Mouse (Mus musculus): ENCODE results near the gene Mmrn2.

DNA sequence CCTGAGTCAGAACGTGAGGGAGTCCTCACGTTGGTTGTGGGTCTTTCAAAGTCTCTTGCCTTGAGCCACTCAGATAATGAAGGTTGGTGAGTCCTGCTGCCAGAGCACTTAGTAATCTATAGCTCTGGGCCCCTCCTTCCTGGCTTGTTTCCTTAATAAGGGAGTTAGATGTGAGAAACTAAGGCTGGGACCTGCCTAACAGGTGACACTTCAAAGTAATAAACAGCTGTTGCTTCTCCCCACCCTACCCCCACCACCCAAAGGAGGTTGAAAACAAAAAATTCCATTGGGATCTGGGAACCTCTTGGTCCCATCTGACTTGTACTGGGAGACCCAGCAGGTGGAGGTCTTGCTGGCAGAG is 10.1 kb upstream of the Mmrn2 start:
- TF ChIP-seq CTCF (IDR thresholded peaks at IDR 0.05; ENCODE audit: insufficient read depth, low read depth, low read length) = no peak
- TF ChIP-seq POLR2A (IDR thresholded peaks at IDR 0.05; ENCODE audit: insufficient read depth, low read depth, low read length) = no peak

All from olfactory bulb, adult 2 months (tissue).